Mouse (Mus musculus) liver, embryonic 16.5 days (tissue): ENCODE results near the gene Klhl22. TPM values are rescaled to one million over a fixed set of nuclear protein-coding genes. Genes with fewer than 3 reads are reported as not detected.

Experiments
- ATAC-seq: fragments of 200-750 bp; cut with Nextera tagmentation; 2 replicates; pipeline ENCODE4 v1.8.0; 2017; ENCODE audit warnings: low read depth, mild to moderate bottlenecking, moderate number of reproducible peaks, moderate library complexity
- H3K27ac ChIP-seq: fragments of 300-500 bp; sonication (generic); 2 replicates; pipeline ENCODE4 v1.5.1; 2014; ENCODE audit warnings: mild to moderate bottlenecking, low read length
- H3K27me3 ChIP-seq: fragments of 300-500 bp; sonication (generic); 2 replicates; pipeline ENCODE4 v1.6.1; 2014; ENCODE audit warnings: low read depth, low read length, mixed read lengths; ENCODE audit not compliant: control insufficient read depth, insufficient read depth
- H3K36me3 ChIP-seq: fragments of 300-500 bp; sonication (generic); 2 replicates; pipeline ENCODE4 v1.6.1; 2014; ENCODE audit warnings: mild to moderate bottlenecking; ENCODE audit not compliant: control insufficient read depth, insufficient read depth
- H3K4me1 ChIP-seq: fragments of 300-500 bp; sonication (generic); 2 replicates; pipeline ENCODE4 v1.6.1; 2014; ENCODE audit warnings: low read depth, low read length, mixed read lengths; ENCODE audit not compliant: control insufficient read depth
- H3K4me2 ChIP-seq: fragments of 300-500 bp; sonication (generic); 2 replicates; pipeline ENCODE4 v1.6.1; 2014; ENCODE audit warnings: low read depth, low read length, mixed read lengths
- H3K4me3 ChIP-seq: fragments of 300-500 bp; sonication (generic); 2 replicates; pipeline ENCODE4 v1.5.1; 2014; ENCODE audit warnings: low read depth, mild to moderate bottlenecking, low read length
- H3K9ac ChIP-seq: fragments of 300-500 bp; sonication (generic); 2 replicates; pipeline ENCODE4 v1.6.1; 2014; ENCODE audit warnings: low read depth, low read length
- H3K9me3 ChIP-seq: fragments of 300-500 bp; sonication (generic); replicated peaks from 2 replicates; pipeline ENCODE4 v1.6.1; 2016; ENCODE audit warnings: low read length; ENCODE audit not compliant: control insufficient read depth
- WGBS: fragments of 180-500 bp; shearing (Covaris S2); extraction: QIAGEN DNeasy Blood & Tissue Kit; methylation state at CpG from one replicate; pipeline ENCODE4 v1.1.7; 2014; ENCODE audit not compliant: insufficient replicate concordance; 5-methylcytosine and 5-hydroxymethylcytosine counted together
- polyA plus RNA-seq: library from polyadenylated mRNA; unstranded; fragments of >200 nt; fragmentation: Nextera tagmentation; extraction: Ambion mirVana; gene quantifications from 2 replicates; pipeline ENCODE4 v1.2.1, GENCODE M21; 2015

The Klhl22 gene
- polyA plus RNA-seq, 1 experiment from 2014 or later = 12.8 TPM

DNA sequence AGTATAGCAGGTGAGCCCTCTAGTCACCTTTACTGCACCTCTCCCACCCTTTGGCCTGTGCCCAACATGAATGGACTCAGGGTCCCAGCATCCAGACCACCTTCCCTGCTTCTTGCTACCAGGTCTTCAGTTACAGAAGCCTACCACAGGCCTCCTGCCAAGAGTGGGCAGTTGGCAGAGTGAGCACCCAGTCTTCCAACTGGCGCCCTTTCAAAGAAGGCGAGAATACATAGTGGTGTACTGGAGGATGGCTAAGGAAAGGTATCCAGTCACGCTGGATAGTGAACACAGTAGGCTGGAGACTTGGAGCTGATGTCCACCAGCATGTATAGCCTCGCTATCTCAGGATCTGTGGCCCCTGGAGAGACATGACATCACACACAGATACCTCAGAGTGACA lies 34.6 kb downstream of the Klhl22 start:
- no peaks in the 10 kb centered on the region for H3K36me3 ChIP-seq
- ATAC-seq = no peak
- H3K4me2 ChIP-seq = no peak overlapping the region
- peaks cover 4% of the 10 kb centered on the region; the same call in 1 of the 2 replicates for H3K4me1 ChIP-seq
- no peak overlapping the region for H3K9ac ChIP-seq
- 70% methylated on average over 4 of the region's 4 CpGs for WGBS
- H3K9me3 ChIP-seq = no peaks in the 10 kb centered on the region
- peaks cover 40% of the 10 kb centered on the region for H3K27me3 ChIP-seq
- H3K27ac ChIP-seq = no peak overlapping the region
- H3K4me3 ChIP-seq = no peak overlapping the region

DNA sequence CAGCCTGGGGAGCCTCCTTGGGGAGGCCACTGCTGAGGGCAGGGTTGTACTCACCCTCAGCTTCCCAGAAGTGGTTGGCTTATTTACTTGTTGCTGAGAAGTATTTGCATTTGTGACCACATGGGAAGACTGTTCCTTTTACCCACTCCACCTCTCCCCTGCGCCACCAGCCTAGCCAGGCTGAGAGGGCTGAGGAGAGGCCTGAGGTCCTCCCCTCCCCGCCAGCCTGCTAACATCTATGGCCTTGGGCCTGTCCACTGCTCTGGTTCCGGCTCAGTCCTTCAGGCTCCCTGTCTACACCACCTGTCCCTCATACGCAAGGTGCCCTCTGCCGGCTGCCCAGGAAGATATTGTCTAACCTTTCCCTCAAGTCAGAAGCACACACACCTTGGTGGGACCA lies 36.2 kb downstream of the Klhl22 start:
- Histone ChIP-seq H3K9me3 (no peaks in the 10 kb centered on the region), H3K27ac (no peak overlapping the region), H3K27me3 (peaks cover 54% of the 10 kb centered on the region), H3K4me1 (peaks cover 4% of the 10 kb centered on the region; the same call in 1 of the 2 replicates), H3K4me3 (no peak overlapping the region), H3K4me2 (no peak overlapping the region), H3K36me3 (no peaks in the 10 kb centered on the region), H3K9ac (no peak overlapping the region)
- 69% methylated on average over 5 of the region's 5 CpGs for WGBS
- ATAC-seq = no peak

DNA sequence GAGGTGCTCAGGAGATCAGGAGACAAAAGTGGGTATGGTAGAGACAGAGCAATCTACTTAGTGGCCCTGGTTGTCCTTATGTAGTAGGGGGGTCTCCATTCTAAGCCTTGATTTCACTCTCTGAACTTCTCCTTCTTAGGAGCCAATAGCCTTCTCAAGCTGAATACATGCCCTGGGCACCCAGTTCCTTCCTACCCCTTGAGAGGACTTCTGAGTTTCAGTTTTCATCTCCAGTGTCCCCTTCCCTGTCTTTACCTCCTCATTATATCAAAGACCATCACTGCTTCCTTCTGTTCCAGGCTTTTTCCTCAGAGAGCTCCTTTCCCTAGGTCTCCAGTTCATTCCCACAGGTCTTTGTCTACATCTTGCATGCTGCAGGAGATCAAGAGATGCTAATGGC lies 37.1 kb downstream of the Klhl22 start:
- no peak overlapping the region for H3K9ac ChIP-seq
- H3K27ac ChIP-seq = no peak overlapping the region

DNA sequence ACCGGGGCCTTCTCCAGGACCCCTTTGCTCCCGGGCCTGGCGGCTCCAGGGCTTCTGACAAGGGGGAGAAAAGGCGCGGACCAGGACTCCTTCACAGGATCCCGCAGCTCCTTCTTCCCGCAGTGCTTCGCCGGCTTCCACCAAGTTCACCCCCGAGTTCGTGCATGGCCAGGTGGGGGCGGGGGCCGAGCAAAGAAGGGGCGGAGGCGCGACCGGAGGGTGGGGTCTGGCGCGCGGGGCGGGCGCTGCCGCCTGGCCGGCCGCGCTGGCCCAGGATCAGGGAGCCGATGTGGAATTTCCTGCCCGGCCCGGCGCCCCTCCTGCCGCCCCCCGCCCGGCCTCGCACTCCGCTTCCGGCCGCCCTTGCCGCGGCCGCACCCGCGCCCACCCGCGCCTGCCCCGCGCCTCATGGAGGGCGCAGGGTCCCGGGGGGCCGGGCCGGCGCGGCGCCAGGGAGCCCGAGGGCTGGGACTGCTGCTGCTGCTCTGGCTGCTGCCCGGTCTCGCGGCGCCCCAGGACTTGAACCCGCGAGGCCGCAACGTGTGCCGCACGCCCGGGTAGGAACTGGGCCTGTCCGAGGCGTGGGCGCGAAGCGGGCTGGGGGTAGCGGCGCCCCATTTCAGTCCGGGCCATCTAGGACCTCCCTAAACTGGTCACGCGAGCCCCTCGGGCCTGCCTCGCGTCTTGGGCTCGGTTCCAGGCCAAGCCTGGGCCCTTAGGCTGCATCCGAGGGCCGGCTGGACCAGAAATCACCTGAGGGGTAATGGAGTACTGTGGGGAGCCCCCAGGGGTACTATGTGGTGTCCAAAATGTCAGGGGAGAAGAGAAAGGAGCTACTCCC lies 37.8 kb downstream of the Klhl22 start, which contains the start of gene Scarf2:
Gene Scarf2, plus strand, starts transcription at position 312 of the 841 bp plus-strand sequence.
- peaks cover 70% of the 10 kb centered on the region for H3K27me3 ChIP-seq
- peak within 1 kb of the TSS; percentile 50 for H3K4me3 ChIP-seq
- ATAC-seq = 0 out of 2 replicates have a peak, but pooled peaks have one; percentile 19

More for the DNA sequence above, 37.1 kb downstream of the Klhl22 start:
- Histone ChIP-seq H3K36me3 (no peaks in the 10 kb centered on the region), H3K27me3 (peaks cover 63% of the 10 kb centered on the region), H3K4me1 (peaks cover 4% of the 10 kb centered on the region; the same call in 1 of the 2 replicates), H3K4me2 (no peak overlapping the region), H3K9me3 (no peaks in the 10 kb centered on the region), H3K4me3 (peak overlapping the region; percentile 50)
- ATAC-seq = no peak

DNA sequence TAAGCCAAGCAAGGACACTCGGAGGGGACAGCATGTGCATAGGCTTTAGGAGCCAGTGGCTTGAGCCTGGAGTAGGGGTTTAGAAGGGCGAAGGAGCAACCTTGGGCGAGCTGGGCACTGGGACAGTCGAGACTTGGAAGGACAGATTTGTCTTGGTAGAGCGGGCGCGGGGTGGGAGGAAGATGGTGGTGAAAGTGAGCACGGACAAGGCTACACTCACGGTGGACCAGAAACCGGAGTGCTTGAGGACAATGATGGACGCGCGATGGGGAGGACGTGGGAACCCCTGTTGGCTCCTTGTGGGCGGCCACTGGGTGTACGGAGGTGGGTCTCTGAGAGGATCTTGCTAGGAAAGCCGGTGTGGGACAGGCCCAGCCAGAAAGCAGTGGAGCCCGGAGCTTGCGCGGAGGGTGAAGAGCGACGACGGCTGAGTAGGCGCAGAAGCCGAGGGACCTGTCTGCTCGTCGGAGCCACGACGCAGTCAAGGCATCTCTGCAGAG lies 38.4 kb downstream of the Klhl22 start:
- Histone ChIP-seq H3K4me1 (peaks cover 8% of the 10 kb centered on the region), H3K9me3 (no peaks in the 10 kb centered on the region), H3K9ac (0 out of 2 replicates have a peak overlapping the region, but pooled peaks have one; percentile 5), H3K4me3 (peak overlapping the region; percentile 50), H3K27ac (no peak overlapping the region), H3K27me3 (peaks cover 76% of the 10 kb centered on the region), H3K36me3 (no peaks in the 10 kb centered on the region), H3K4me2 (peak overlapping the region; percentile 60)
- 0 out of 2 replicates have a peak, but pooled peaks have one; percentile 4 for ATAC-seq
- WGBS = 5% methylated on average over 29 of the region's 29 CpGs

More for the DNA sequence above, 37.8 kb downstream of the Klhl22 start, which contains the start of gene Scarf2:
- Histone ChIP-seq H3K36me3 (no peaks in the 10 kb centered on the region), H3K9me3 (no peaks in the 10 kb centered on the region), H3K9ac (peak within 1 kb of the TSS; percentile 30), H3K4me2 (peak within 1 kb of the TSS; percentile 60), H3K4me1 (peaks cover 4% of the 10 kb centered on the region; the same call in 1 of the 2 replicates), H3K27ac (no peak within 1 kb of the TSS)
- 3% methylated on average over 71 of the region's 81 CpGs for WGBS

DNA sequence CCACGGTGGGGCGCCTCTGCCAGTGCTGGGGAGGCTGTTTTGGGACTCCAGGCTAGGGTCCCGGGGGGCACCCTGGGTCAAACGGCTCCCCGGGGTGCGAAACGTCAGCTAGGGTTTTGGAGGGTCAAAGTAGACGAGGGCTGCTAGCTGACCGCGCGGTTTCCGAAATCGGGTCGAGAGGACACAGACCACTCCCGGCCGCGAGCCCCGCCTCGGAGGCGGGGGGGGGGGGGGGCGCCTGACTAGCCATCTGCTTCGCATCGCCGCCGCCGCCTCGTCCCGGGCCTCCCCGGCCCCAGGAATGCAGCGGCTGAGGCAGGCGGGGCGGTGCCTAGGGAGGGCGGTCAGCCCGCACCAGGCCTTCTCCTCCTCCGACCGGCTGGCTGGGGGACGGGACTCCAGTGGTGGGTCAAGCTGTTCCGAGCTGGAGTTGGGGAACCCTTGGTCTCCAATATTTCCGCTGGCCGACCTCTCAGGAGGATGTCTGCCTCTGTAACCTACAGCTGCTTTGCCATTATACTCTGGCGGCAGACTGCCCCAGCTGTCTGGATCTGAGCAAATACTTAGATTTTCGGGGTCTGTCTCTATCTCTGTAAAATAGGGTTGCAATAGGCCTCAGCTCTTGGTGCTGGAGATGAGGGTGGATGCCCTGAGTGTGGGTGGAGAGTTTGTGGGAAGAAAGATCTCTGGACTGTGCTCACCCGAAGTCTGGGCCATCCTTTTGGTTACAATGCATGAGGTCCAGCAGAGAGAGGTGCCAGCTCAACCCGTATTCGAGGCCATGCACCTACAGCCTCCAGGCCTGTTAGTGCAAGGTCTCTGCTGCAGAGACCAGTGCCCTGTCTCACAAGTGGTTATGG lies 39.1 kb downstream of the Klhl22 start:
- no peak for ATAC-seq
- H3K27ac ChIP-seq = no peak overlapping the region
- peak overlapping the region; percentile 50 for H3K4me3 ChIP-seq
- H3K4me1 ChIP-seq = peaks cover 13% of the 10 kb centered on the region
- H3K36me3 ChIP-seq = no peaks in the 10 kb centered on the region
- H3K9ac ChIP-seq = 0 out of 2 replicates have a peak overlapping the region, but pooled peaks have one; percentile 5
- peaks cover 83% of the 10 kb centered on the region for H3K27me3 ChIP-seq
- no peaks in the 10 kb centered on the region for H3K9me3 ChIP-seq
- peak overlapping the region; percentile 60 for H3K4me2 ChIP-seq
- WGBS = 4% methylated on average over 36 of the region's 45 CpGs

DNA sequence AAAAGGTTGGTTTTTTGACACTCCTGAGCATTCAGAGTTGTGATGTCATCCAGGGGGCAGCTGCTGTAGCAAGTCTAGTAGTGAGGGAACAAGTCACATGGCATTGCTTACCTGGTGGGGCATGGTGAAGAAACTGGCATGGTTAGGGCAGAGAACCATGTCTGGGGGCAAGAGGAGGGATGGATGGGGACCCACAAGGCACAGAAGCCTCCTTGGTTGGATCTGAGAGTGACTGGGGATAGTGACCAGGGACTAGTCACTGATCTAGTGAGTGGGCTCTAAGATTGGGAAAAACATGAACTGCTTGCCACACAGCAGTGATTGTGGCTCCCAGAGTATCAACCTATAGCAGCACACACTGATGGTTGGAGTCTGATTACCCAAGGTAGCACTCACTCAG lies 40.2 kb downstream of the Klhl22 start:
- no peaks in the 10 kb centered on the region for H3K9me3 ChIP-seq
- no peak for ATAC-seq
- no peak overlapping the region for H3K4me3 ChIP-seq
- H3K4me2 ChIP-seq = no peak overlapping the region
- H3K9ac ChIP-seq = no peak overlapping the region
- H3K27ac ChIP-seq = no peak overlapping the region
- no peaks in the 10 kb centered on the region for H3K36me3 ChIP-seq
- H3K4me1 ChIP-seq = peaks cover 21% of the 10 kb centered on the region
- H3K27me3 ChIP-seq = peaks cover 94% of the 10 kb centered on the region

DNA sequence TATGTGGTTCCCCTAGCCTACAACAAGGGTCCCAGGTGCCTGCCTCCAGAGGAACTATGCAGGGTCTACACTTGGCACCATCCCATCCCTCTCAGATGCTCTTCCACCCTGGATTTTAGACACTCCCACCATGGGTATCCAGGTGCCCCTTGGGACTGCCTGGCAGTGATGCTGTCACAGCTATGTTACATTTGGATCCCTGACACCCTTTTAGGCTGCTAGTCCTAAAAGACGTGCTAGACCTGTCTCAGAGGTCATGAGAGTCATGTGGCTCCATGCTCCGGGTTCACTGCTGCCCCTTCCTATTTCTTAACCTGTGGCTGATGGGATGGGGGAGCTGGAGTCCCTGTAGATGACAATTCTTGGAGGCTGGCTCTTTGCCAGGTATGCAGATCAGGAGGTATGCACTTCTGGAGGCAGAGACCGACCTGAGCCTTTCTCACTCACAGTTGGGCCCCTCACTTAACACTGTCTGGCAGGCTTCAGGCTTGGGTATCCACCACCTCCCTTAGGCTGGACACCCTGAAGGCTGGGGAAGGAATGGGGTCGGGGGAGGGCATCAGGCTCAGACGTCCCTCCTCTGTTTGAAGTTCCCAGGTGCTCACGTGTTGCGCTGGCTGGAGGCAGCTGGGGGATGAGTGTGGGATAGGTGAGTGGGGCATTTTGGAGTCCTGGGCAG lies 42.5 kb downstream of the Klhl22 start:
- Histone ChIP-seq H3K27me3 (peaks cover 98% of the 10 kb centered on the region), H3K27ac (no peak overlapping the region), H3K4me2 (no peak overlapping the region), H3K4me3 (no peak overlapping the region), H3K9ac (no peak overlapping the region), H3K9me3 (no peaks in the 10 kb centered on the region), H3K36me3 (no peaks in the 10 kb centered on the region), H3K4me1 (peaks cover 29% of the 10 kb centered on the region)
- no peak for ATAC-seq
- WGBS = 11% methylated on average over 7 of the region's 7 CpGs
